Mouse (Mus musculus): Measurements from ENCODE around the gene Tarm1. TPM values are rescaled to one million over a fixed set of nuclear protein-coding genes. Genes with fewer than 3 reads are reported as not detected.

Gene Tarm1
- polyA plus RNA-seq, 1 experiment from 2014 or later = not detected

DNA sequence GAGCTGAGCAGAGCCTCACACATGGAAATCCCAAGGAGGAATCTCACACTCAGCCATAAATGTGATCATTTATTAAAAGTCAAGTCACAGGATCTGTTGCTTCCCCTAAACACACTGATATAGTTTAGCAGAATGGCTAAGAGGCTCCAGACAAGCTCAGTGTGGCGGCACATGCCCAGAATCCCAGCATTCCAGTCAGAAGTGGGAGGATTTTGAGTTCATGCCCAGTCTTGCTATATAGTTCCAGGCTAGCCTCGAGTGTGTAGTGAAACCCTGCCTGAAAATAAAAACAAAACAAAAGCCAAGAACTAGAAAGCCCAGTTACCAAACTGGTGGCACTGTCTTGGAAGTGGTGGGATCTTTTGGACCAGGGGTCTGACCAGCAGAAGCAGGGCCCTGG, 33.8 kb downstream of the Tarm1 start:
- no peak for ATAC-seq (ENCODE audit: insufficient number of reproducible peaks, insufficient read depth, low FRiP score, low read depth)
- WGBS = 52% methylated on average over 2 of the region's 2 CpGs

DNA sequence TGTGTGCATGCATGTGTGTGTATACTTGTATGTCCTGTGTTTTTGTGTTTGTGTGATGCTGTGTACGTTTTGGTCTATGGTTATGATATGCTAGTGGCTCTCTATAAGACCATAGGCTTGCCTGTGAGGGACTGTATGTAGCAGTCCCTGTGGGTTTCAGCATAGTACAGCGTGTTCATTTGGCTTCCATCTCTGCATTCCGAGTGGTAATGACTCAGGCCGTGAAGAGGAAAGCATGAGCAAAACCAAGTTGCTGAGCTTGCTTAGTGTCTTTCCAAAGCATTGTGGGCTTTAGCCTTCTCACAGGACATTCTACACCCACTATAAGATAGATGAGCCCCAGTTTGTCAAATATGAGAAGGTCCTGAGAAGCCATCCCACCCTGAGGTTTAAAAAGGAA, 39.1 kb downstream of the Tarm1 start:
- ATAC-seq (ENCODE audit: insufficient number of reproducible peaks, insufficient read depth, low FRiP score, low read depth) = no peak
- H3K36me3 ChIP-seq (ENCODE audit: control insufficient read depth, insufficient read depth, low read length) = no peaks in the 10 kb centered on the region
- H3K9me3 ChIP-seq (ENCODE audit: control insufficient read depth, low read length) = no peaks in the 10 kb centered on the region
- H3K4me2 ChIP-seq (ENCODE audit: low read length) = no peak overlapping the region
- H3K27me3 ChIP-seq (ENCODE audit: control insufficient read depth, insufficient read depth, low read length) = no peaks in the 10 kb centered on the region
- H3K9ac ChIP-seq (ENCODE audit: low read length) = no peak overlapping the region
- H3K27ac ChIP-seq (replicated peaks in 1 of 2; ENCODE audit: control insufficient read depth in 1 of 2, insufficient read depth in 1 of 2, low read depth in 2 of 2, low read length in 2 of 2) = no peak overlapping the region
- no peaks in the 10 kb centered on the region for H3K4me1 ChIP-seq (ENCODE audit: control insufficient read depth in 2 of 2, insufficient read depth in 2 of 2, low read length in 2 of 2)
- WGBS = 73% methylated on average over 4 of the region's 4 CpGs
- H3K4me3 ChIP-seq (ENCODE audit: control insufficient read depth in 1 of 2, insufficient read depth in 1 of 2, low read depth in 1 of 2, low read length in 2 of 2) = no peak overlapping the region

More for the DNA sequence above, 33.8 kb downstream of the Tarm1 start:
- H3K9ac ChIP-seq (ENCODE audit: low read length) = no peak overlapping the region
- no peak overlapping the region for H3K27ac ChIP-seq (replicated peaks in 1 of 2; ENCODE audit: control insufficient read depth in 1 of 2, insufficient read depth in 1 of 2, low read depth in 2 of 2, low read length in 2 of 2)
- H3K4me2 ChIP-seq (ENCODE audit: low read length) = no peak overlapping the region
- no peak overlapping the region for H3K4me3 ChIP-seq (ENCODE audit: control insufficient read depth in 1 of 2, insufficient read depth in 1 of 2, low read depth in 1 of 2, low read length in 2 of 2)
- no peaks in the 10 kb centered on the region for H3K27me3 ChIP-seq (ENCODE audit: control insufficient read depth, insufficient read depth, low read length)
- no peaks in the 10 kb centered on the region for H3K4me1 ChIP-seq (ENCODE audit: control insufficient read depth in 2 of 2, insufficient read depth in 2 of 2, low read length in 2 of 2)
- no peaks in the 10 kb centered on the region for H3K36me3 ChIP-seq (ENCODE audit: control insufficient read depth, insufficient read depth, low read length)
- H3K9me3 ChIP-seq (ENCODE audit: control insufficient read depth, low read length) = no peaks in the 10 kb centered on the region

GRCm38 (mm10) chr7:3460261-3460660, 42.2 kb downstream of the Tarm1 start:
- Histone ChIP-seq H3K36me3 (ENCODE audit: control insufficient read depth, insufficient read depth, low read length) (no peaks in the 10 kb centered on the region), H3K27me3 (ENCODE audit: control insufficient read depth, insufficient read depth, low read length) (no peaks in the 10 kb centered on the region), H3K4me2 (ENCODE audit: low read length) (no peak overlapping the region), H3K4me3 (ENCODE audit: control insufficient read depth in 1 of 2, insufficient read depth in 1 of 2, low read depth in 1 of 2, low read length in 2 of 2) (no peak overlapping the region), H3K9me3 (ENCODE audit: control insufficient read depth, low read length) (no peaks in the 10 kb centered on the region), H3K9ac (ENCODE audit: low read length) (no peak overlapping the region), H3K4me1 (ENCODE audit: control insufficient read depth in 2 of 2, insufficient read depth in 2 of 2, low read length in 2 of 2) (no peaks in the 10 kb centered on the region), H3K27ac (replicated peaks in 1 of 2; ENCODE audit: control insufficient read depth in 1 of 2, insufficient read depth in 1 of 2, low read depth in 2 of 2, low read length in 2 of 2) (no peak overlapping the region)
- ATAC-seq (ENCODE audit: insufficient number of reproducible peaks, insufficient read depth, low FRiP score, low read depth) = no peak
- WGBS = 80% methylated on average over 8 of the region's 8 CpGs

GRCm38 (mm10) chr7:3457841-3458217, 44.6 kb downstream of the Tarm1 start:
- Histone ChIP-seq H3K9me3 (ENCODE audit: control insufficient read depth, low read length) (no peaks in the 10 kb centered on the region), H3K36me3 (ENCODE audit: control insufficient read depth, insufficient read depth, low read length) (no peaks in the 10 kb centered on the region), H3K9ac (ENCODE audit: low read length) (no peak overlapping the region), H3K27me3 (ENCODE audit: control insufficient read depth, insufficient read depth, low read length) (no peaks in the 10 kb centered on the region), H3K4me2 (ENCODE audit: low read length) (no peak overlapping the region), H3K4me3 (ENCODE audit: control insufficient read depth in 1 of 2, insufficient read depth in 1 of 2, low read depth in 1 of 2, low read length in 2 of 2) (no peak overlapping the region), H3K27ac (replicated peaks in 1 of 2; ENCODE audit: control insufficient read depth in 1 of 2, insufficient read depth in 1 of 2, low read depth in 2 of 2, low read length in 2 of 2) (no peak overlapping the region), H3K4me1 (ENCODE audit: control insufficient read depth in 2 of 2, insufficient read depth in 2 of 2, low read length in 2 of 2) (no peaks in the 10 kb centered on the region)
- 75% methylated on average over 9 of the region's 9 CpGs for WGBS
- no peak for ATAC-seq (ENCODE audit: insufficient number of reproducible peaks, insufficient read depth, low FRiP score, low read depth)

DNA sequence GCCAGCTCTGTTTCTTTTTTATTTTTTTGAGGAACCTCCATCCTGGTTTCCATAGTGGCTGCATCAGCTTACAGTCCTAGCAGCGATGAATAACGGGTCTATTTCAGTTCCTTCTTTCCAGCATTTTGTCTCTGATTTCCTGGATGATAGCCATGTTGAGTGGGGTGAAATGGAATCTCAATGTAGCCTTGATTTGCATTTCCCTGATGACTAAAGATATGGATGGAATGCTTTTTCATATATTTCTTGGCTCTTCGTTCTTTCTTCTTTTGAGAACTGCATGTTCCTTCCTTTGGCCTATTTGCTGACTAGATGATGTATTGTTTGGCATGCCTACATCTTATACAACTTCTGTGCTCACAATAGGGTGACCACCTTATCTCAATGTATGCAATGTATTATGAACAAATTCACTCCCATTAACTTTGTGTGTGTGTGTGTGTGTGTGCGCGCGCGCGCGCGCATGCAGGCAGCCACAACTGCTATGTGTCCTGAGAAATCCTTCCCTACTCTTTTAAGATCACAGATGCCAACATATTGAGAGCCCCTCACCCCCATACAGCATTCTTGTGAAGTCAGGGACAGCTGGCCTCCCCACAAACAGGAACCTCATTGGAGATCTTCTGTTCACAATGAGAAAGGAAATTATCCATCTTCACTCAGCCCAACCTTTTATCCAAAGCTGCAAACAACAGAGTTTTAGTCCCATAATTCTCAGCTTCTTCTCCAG, 45.1 kb downstream of the Tarm1 start:
- no peaks in the 10 kb centered on the region for H3K27me3 ChIP-seq (ENCODE audit: control insufficient read depth, insufficient read depth, low read length)
- 89% methylated on average over 10 of the region's 10 CpGs for WGBS
- H3K4me2 ChIP-seq (ENCODE audit: low read length) = no peak overlapping the region
- no peaks in the 10 kb centered on the region for H3K4me1 ChIP-seq (ENCODE audit: control insufficient read depth in 2 of 2, insufficient read depth in 2 of 2, low read length in 2 of 2)
- no peak for ATAC-seq (ENCODE audit: insufficient number of reproducible peaks, insufficient read depth, low FRiP score, low read depth)
- H3K27ac ChIP-seq (replicated peaks in 1 of 2; ENCODE audit: control insufficient read depth in 1 of 2, insufficient read depth in 1 of 2, low read depth in 2 of 2, low read length in 2 of 2) = no peak overlapping the region
- no peak overlapping the region for H3K4me3 ChIP-seq (ENCODE audit: control insufficient read depth in 1 of 2, insufficient read depth in 1 of 2, low read depth in 1 of 2, low read length in 2 of 2)
- no peaks in the 10 kb centered on the region for H3K9me3 ChIP-seq (ENCODE audit: control insufficient read depth, low read length)
- no peak overlapping the region for H3K9ac ChIP-seq (ENCODE audit: low read length)
- no peaks in the 10 kb centered on the region for H3K36me3 ChIP-seq (ENCODE audit: control insufficient read depth, insufficient read depth, low read length)

- H3K27ac ChIP-seq (replicated peaks in 1 of 2; ENCODE audit: control insufficient read depth in 1 of 2, insufficient read depth in 1 of 2, low read depth in 2 of 2, low read length in 2 of 2) = no peak overlapping the region
- no peak overlapping the region for H3K4me2 ChIP-seq (ENCODE audit: low read length)
- WGBS = 37% methylated on average over 11 of the region's 11 CpGs
- H3K4me3 ChIP-seq (ENCODE audit: control insufficient read depth in 1 of 2, insufficient read depth in 1 of 2, low read depth in 1 of 2, low read length in 2 of 2) = no peak overlapping the region
- H3K4me1 ChIP-seq (ENCODE audit: control insufficient read depth in 2 of 2, insufficient read depth in 2 of 2, low read length in 2 of 2) = no peaks in the 10 kb centered on the region
- no peaks in the 10 kb centered on the region for H3K36me3 ChIP-seq (ENCODE audit: control insufficient read depth, insufficient read depth, low read length)
- H3K9me3 ChIP-seq (ENCODE audit: control insufficient read depth, low read length) = no peaks in the 10 kb centered on the region
- ATAC-seq (ENCODE audit: insufficient number of reproducible peaks, insufficient read depth, low FRiP score, low read depth) = no peak
- H3K9ac ChIP-seq (ENCODE audit: low read length) = no peak overlapping the region
- H3K27me3 ChIP-seq (ENCODE audit: control insufficient read depth, insufficient read depth, low read length) = peaks cover 8% of the 10 kb centered on the region; the same call in 1 of the 2 replicates
These were observed 48.8 kb downstream of the Tarm1 start for GRCm38 (mm10) chr7:3453486-3454183.

DNA sequence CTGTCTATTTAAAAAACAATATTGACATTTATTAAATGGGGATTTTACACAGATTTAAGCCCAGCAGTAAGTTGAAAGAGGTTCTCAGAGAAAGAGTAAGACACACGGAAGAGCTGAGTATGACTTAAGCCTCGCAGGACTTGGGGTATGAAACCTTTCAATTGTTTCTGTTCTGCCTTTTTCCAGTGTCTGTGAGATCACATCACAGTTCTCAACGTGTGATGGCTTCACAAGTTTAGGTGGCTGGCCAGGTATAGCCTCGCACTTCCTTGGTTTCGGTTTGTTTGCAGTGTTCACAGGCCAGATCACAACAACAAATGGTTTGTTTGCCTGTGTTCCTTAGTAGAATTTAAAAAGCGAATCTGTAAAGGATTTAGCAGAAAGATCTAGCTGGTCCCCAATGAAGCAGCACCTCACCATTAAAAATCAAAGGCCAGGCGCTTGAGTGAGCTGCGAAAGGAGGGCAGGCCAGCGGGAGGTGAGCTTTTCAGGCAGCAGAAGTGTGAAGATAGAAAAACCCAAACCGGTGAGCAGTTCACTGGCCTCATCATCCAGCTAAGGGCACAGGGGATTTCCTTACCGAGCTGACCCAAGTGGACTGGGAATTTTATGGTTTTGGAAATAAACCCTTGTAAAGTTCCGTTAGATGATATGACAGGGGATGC, 49.5 kb downstream of the Tarm1 start:
- H3K9ac ChIP-seq (ENCODE audit: low read length) = no peak overlapping the region
- no peaks in the 10 kb centered on the region for H3K4me1 ChIP-seq (ENCODE audit: control insufficient read depth in 2 of 2, insufficient read depth in 2 of 2, low read length in 2 of 2)
- no peak overlapping the region for H3K4me2 ChIP-seq (ENCODE audit: low read length)
- H3K36me3 ChIP-seq (ENCODE audit: control insufficient read depth, insufficient read depth, low read length) = no peaks in the 10 kb centered on the region
- no peak overlapping the region for H3K27ac ChIP-seq (replicated peaks in 1 of 2; ENCODE audit: control insufficient read depth in 1 of 2, insufficient read depth in 1 of 2, low read depth in 2 of 2, low read length in 2 of 2)
- H3K27me3 ChIP-seq (ENCODE audit: control insufficient read depth, insufficient read depth, low read length) = peaks cover 8% of the 10 kb centered on the region; the same call in 1 of the 2 replicates
- WGBS = 42% methylated on average over 12 of the region's 12 CpGs
- ATAC-seq (ENCODE audit: insufficient number of reproducible peaks, insufficient read depth, low FRiP score, low read depth) = no peak
- H3K4me3 ChIP-seq (ENCODE audit: control insufficient read depth in 1 of 2, insufficient read depth in 1 of 2, low read depth in 1 of 2, low read length in 2 of 2) = no peak overlapping the region
- H3K9me3 ChIP-seq (ENCODE audit: control insufficient read depth, low read length) = no peaks in the 10 kb centered on the region
